Mouse (Mus musculus) lung, embryonic 16.5 days (tissue): ENCODE data around the gene Slc8b1. TPM values are rescaled to one million over a fixed set of nuclear protein-coding genes. Genes with fewer than 3 reads are reported as not detected.

Source experiments
- ATAC-seq: fragments of 200-750 bp; cut with Nextera tagmentation; 2 replicates; pipeline ENCODE4 v1.8.0; 2017; ENCODE audit warnings: low read depth, mild to moderate bottlenecking, moderate library complexity
- H3K27ac ChIP-seq: fragments of 300-500 bp; sonication (generic); 2 replicates; pipeline ENCODE4 v1.5.1; 2014; ENCODE audit warnings: mild to moderate bottlenecking, control low read depth, low read length
- H3K27me3 ChIP-seq: fragments of 300-500 bp; sonication (generic); 2 replicates; pipeline ENCODE4 v1.6.1; 2014; ENCODE audit warnings: low read depth, low read length, mixed read lengths; ENCODE audit not compliant: control insufficient read depth, insufficient read depth
- H3K36me3 ChIP-seq: fragments of 300-500 bp; sonication (generic); 2 replicates; pipeline ENCODE4 v1.6.1; 2014; ENCODE audit warnings: low read length; ENCODE audit not compliant: control insufficient read depth, insufficient read depth
- H3K4me1 ChIP-seq: fragments of 300-500 bp; sonication (generic); replicated peaks from 2 replicates; pipeline ENCODE4 v1.6.1; 2014; ENCODE audit warnings: low read length, mixed read lengths; ENCODE audit not compliant: control insufficient read depth, insufficient read depth
- H3K4me2 ChIP-seq: fragments of 300-500 bp; sonication (generic); 2 replicates; pipeline ENCODE4 v1.6.1; 2014; ENCODE audit warnings: low read depth, low read length, control low read depth
- H3K4me3 ChIP-seq: fragments of 300-500 bp; sonication (generic); 2 replicates; pipeline ENCODE4 v1.5.1; 2014; ENCODE audit warnings: mild to moderate bottlenecking, low read length, control low read depth
- H3K9ac ChIP-seq: fragments of 300-500 bp; sonication (generic); 2 replicates; pipeline ENCODE4 v1.6.1; 2014; ENCODE audit warnings: low read length, control low read depth
- H3K9me3 ChIP-seq: fragments of 300-500 bp; sonication (generic); 2 replicates; pipeline ENCODE4 v1.6.1; 2016; ENCODE audit warnings: low read length; ENCODE audit not compliant: control insufficient read depth
- WGBS: fragments of 180-500 bp; shearing (Covaris S2); extraction: QIAGEN DNeasy Blood & Tissue Kit; methylation state at CpG from one replicate; pipeline ENCODE4 v1.1.7; 2014; 5-methylcytosine and 5-hydroxymethylcytosine counted together
- polyA plus RNA-seq: library from polyadenylated mRNA; unstranded; fragments of >200 nt; fragmentation: Nextera tagmentation; extraction: Ambion mirVana; gene quantifications from 2 replicates; pipeline ENCODE4 v1.2.1, GENCODE M21; 2015

The Slc8b1 gene
- polyA plus RNA-seq, 1 experiment from 2014 or later: 8.5 TPM

DNA sequence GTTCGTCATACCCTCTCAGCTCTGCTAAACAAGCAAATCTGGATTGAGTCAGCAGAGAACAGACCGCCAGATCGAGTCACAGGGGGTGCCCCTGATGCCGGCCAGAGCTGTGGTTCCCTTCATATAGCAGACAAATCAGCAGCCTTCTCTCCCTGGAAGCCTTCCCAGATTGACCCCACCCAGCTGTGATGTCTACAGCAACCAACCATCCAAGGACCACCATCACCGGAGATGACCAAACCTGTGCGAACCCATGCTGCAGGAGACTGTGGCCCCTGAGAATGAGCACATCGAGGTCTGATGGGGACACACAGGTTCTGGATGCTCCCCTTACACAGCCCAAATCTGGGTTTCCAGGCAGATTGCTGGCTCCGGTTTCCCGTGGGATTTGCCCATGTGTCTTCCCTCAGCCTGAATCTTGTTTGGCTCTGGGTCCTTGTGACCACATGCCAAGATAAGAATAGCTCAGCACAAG, 8.8 kb upstream of the Slc8b1 start:
- H3K27ac ChIP-seq: no peak overlapping the region
- WGBS: 54% methylated on average over 9 of the region's 9 CpGs
- no peaks in the 10 kb centered on the region; the same call in 1 of the 2 replicates for H3K36me3 ChIP-seq
- peak overlapping the region; percentile 96 for H3K4me2 ChIP-seq
- H3K4me1 ChIP-seq: peaks cover 9% of the 10 kb centered on the region
- H3K9me3 ChIP-seq: no peaks in the 10 kb centered on the region
- ATAC-seq: no peak
- peak overlapping the region; percentile 87 for H3K4me3 ChIP-seq
- peak overlapping the region; percentile 93 for H3K9ac ChIP-seq
- no peaks in the 10 kb centered on the region for H3K27me3 ChIP-seq

DNA sequence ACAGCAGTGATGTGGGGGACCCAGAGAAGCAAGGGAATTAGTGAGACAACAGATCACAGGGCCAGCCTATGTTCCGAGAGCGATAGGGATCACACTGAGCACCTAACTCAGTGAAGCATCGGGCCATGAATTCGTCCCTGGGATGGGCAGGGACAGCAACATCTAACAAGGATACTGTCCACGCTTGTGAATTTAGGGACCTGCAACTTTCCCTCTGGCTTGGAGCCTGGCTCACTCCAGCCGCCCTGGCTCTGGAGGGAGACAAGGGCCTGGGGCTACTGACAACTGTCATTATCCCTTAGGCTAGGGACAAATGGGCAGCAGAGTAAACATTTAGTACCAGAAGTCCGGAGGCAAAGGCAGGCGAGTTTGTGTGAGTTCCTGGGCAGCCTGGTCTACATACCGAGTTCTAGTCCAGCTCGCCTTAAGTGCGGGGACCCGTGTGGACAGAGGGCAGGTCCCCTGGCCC, 8.3 kb upstream of the Slc8b1 start:
- Histone ChIP-seq H3K9ac (peak overlapping the region; percentile 93), H3K4me2 (peak overlapping the region; percentile 96), H3K27ac (no peak overlapping the region), H3K36me3 (no peaks in the 10 kb centered on the region; the same call in 1 of the 2 replicates), H3K27me3 (no peaks in the 10 kb centered on the region), H3K4me1 (peaks cover 9% of the 10 kb centered on the region), H3K4me3 (peak overlapping the region; percentile 87), H3K9me3 (no peaks in the 10 kb centered on the region)
- 6% methylated on average over 12 of the region's 12 CpGs for WGBS
- no peak for ATAC-seq

DNA sequence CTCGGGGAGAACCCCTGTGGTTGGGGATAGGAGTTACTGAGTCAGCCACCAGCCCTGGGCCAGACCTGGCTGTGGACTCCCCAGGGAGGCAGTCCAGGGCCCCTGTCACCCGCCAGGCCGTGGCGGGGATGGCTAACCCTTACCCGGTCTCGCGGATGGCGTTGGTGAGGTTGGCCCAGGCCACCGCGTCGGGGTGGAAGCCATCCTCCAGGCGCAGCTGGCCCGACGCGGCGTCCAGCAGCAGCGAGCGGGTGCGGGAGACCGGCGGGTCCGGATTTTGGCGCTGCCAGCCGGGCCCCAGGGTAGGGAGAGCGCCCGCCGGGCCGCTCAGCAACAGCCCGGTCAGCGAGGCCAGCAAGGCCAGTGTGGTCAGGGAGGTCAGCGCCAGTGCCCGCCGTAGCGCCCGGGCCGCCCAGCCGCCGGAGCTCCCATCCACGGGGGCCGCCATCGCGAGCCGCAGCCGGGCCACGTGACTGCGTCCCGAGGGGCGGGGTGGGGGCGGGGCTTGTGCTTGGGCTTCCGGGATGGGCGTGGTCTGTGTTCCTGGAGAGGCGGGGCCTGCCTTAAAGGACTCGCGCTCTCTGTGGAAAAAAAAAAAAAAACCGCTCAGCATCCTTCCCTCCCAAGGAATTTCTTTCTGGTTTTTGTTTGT, 7.7 kb upstream of the Slc8b1 start, which contains the start of gene Plbd2:
Gene Plbd2 (minus strand): TSS at position 482 of the 652 bp plus-strand sequence.
- peak; percentile 87 for ATAC-seq
- WGBS: 0% methylated on average over 40 of the region's 55 CpGs
- H3K27ac ChIP-seq: no peak within 1 kb of the TSS

DNA sequence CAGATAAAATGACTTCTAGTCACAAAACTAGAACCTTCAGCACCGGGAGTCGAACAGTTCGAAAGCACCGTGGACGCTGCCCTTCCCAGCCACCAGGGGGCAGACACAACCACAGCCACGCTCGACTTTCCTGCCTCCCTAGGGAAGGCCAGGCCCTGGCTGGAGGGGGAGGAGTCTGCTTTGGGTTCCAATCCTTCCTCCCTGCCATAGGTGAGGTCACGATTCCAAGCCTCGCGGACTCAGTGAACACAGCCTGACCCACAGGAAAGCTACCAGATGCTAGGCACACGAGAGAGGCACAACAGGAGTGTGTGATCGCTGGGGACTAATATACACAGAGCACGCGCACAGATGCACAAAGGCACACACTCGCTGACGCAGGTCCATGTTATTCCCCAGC, 5.6 kb upstream of the Slc8b1 start:
- ATAC-seq: peak; percentile 24; the same call in 1 of the 2 replicates
- no peak overlapping the region for H3K9ac ChIP-seq
- no peaks in the 10 kb centered on the region for H3K27me3 ChIP-seq
- no peaks in the 10 kb centered on the region for H3K9me3 ChIP-seq
- no peak overlapping the region for H3K4me3 ChIP-seq
- no peak overlapping the region for H3K27ac ChIP-seq
- H3K36me3 ChIP-seq: no peaks in the 10 kb centered on the region
- peaks cover 9% of the 10 kb centered on the region for H3K4me1 ChIP-seq
- no peak overlapping the region for H3K4me2 ChIP-seq
- WGBS: 21% methylated on average over 16 of the region's 16 CpGs

More for the DNA sequence above, 7.7 kb upstream of the Slc8b1 start, which contains the start of gene Plbd2:
- Histone ChIP-seq H3K9ac (peak within 1 kb of the TSS; percentile 93), H3K4me1 (peaks cover 9% of the 10 kb centered on the region), H3K27me3 (no peaks in the 10 kb centered on the region), H3K4me3 (peak within 1 kb of the TSS; percentile 87), H3K36me3 (no peaks in the 10 kb centered on the region; the same call in 1 of the 2 replicates), H3K4me2 (peak within 1 kb of the TSS; percentile 96), H3K9me3 (no peaks in the 10 kb centered on the region)

DNA sequence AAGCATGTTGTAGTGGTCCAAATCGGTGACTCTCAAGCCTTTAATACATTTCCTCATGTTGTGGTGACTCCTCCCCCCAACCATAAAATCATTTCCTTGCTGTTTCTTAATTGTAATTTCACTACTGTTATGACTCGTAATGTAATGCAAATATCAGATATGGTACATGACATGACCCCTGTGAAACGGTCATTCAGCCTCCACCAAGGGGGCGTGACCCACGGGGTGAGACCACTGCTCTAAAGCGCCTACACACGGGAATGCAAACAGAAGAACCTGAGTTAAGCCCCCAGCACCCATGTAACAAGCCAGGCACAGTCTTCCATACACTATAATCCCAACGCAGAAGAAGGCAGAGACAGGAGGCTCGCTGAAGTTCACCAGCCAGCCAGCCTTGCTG, 5.2 kb upstream of the Slc8b1 start:
- Histone ChIP-seq H3K9ac (no peak overlapping the region), H3K4me3 (no peak overlapping the region), H3K27me3 (no peaks in the 10 kb centered on the region), H3K4me1 (peaks cover 12% of the 10 kb centered on the region), H3K27ac (no peak overlapping the region), H3K9me3 (no peaks in the 10 kb centered on the region), H3K36me3 (no peaks in the 10 kb centered on the region), H3K4me2 (no peak overlapping the region)
- 61% methylated on average over 9 of the region's 9 CpGs for whole genome bisulfite sequencing
- ATAC-seq: no peak

DNA sequence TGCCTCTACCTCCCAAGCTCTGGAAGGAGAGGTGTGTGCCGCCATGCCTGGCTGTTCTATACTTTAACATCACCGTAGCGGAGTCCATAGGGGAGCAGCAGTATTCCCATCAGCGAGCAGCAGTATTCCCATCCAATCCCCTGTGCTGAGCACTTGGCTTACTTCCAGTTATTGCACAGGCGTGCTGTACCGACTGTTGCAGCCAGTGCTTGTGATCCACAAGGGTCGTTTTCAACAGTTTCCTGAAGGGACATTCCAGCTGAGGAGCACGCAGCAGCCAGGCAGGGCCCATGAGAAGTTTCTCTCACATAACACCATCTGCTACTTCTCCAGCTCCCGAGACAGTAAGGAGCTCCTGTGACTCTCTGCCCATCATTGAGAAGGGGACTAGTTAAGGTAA, 4.5 kb upstream of the Slc8b1 start:
- Histone ChIP-seq H3K4me1 (peaks cover 15% of the 10 kb centered on the region), H3K36me3 (no peaks in the 10 kb centered on the region), H3K4me3 (no peak overlapping the region), H3K9me3 (no peaks in the 10 kb centered on the region), H3K4me2 (no peak overlapping the region), H3K9ac (no peak overlapping the region), H3K27ac (no peak overlapping the region), H3K27me3 (no peaks in the 10 kb centered on the region)
- peak; percentile 21; the same call in 1 of the 2 replicates for ATAC-seq
- WGBS: 38% methylated on average over 9 of the region's 9 CpGs

DNA sequence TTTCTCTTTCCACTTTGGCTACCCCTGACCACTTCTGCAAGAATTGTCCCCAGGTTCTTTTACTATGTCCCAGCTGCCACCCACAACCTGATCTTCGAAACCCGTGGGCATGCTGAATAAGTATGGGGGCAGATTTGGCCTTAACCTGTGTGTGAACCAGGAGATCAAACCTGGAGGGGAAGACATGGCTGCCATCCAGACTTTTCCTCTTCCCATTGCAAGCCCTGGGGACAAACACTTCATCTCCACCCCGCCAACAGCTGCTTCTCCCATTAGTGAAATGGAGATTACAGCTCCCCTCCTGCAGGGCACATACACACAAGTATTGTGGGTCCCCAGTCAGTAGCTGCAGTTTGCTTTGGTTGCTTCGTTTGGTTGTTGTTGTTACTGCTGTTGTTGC, 3.7 kb upstream of the Slc8b1 start:
- H3K4me3 ChIP-seq: no peak overlapping the region
- H3K36me3 ChIP-seq: no peaks in the 10 kb centered on the region
- no peak overlapping the region for H3K9ac ChIP-seq
- no peaks in the 10 kb centered on the region for H3K9me3 ChIP-seq
- ATAC-seq: no peak
- H3K27me3 ChIP-seq: no peaks in the 10 kb centered on the region
- WGBS: 49% methylated on average over 4 of the region's 4 CpGs
- no peak overlapping the region for H3K4me2 ChIP-seq
- H3K4me1 ChIP-seq: peaks cover 18% of the 10 kb centered on the region
- H3K27ac ChIP-seq: no peak overlapping the region

DNA sequence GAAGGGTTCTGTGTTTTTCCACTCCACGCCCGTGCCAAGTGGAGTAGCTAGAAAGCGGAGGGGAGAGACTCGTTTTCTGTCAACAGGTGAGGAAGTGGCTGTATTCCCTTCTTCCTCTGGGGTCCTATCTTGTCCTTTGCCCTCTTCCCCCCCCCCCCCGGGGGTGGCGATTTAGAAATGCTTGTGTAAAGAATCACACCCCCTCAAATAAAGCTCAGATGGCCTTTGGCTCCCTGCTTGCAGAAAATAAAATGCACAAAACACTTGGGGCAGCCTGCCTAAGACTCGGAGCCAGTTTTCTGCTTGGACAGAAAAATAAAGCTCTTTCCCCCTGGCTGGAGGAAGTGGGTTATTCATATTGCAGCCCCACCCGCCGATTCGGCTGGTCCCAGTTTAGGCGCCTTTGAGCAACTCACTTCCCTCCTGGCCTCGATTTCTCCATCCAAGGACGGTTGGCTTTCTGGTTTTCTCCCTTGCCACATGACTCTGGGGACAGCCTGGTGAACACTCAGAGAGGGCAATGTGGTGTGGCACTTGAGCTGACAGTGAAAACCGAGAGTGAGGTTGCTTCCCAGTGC, 764 bp downstream of the Slc8b1 start:
- H3K9me3 ChIP-seq: no peaks in the 10 kb centered on the region
- peak overlapping the region; percentile 73 for H3K9ac ChIP-seq
- no peak; the same call in 1 of the 2 replicates for ATAC-seq
- WGBS: 18% methylated on average over 14 of the region's 14 CpGs
- no peaks in the 10 kb centered on the region for H3K36me3 ChIP-seq
- peaks cover 34% of the 10 kb centered on the region for H3K4me1 ChIP-seq
- peak overlapping the region; percentile 91 for H3K4me2 ChIP-seq
- H3K27me3 ChIP-seq: no peaks in the 10 kb centered on the region
- H3K27ac ChIP-seq: no peak overlapping the region
- H3K4me3 ChIP-seq: peak overlapping the region; percentile 67

DNA sequence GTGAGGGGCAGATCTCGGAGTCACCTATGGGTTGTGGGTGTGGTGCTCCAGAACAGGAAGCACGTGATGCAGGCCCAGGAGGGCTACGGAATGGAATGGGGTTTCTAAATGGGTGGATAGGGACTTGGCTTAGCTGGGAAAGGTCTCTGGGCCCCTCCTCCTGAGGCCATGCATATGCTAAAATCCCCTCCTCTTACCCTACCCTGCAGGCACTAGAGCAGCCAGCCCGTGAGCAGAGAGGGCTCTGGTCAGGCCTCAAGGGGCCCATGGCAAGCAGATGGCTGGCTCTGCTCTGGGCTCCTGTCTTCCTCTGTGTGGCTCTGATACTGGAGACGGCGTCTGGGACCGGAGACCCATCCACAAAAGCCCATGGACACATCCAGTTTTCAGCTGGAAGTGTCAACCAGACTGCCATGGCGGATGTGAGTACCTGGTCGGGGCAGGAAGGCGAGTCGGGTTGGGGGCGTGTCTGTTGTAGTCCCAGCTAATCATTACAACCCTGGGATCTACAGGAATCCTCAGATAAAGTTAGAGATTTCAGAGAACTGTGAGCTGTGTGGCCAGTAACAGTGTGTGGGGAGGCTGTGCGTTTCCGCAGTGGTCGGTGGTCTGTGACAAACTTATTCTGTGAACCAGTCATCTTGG, 2.1 kb downstream of the Slc8b1 start:
- Histone ChIP-seq H3K9me3 (no peaks in the 10 kb centered on the region), H3K4me2 (no peak overlapping the region), H3K36me3 (no peaks in the 10 kb centered on the region), H3K4me3 (no peak overlapping the region), H3K9ac (no peak overlapping the region), H3K27me3 (no peaks in the 10 kb centered on the region), H3K27ac (no peak overlapping the region), H3K4me1 (peaks cover 34% of the 10 kb centered on the region)
- ATAC-seq: no peak
- 62% methylated on average over 15 of the region's 15 CpGs for WGBS
